Mouse (Mus musculus): ENCODE measurements around the gene Acsbg1.
A peak's percentile ranks its signal among the peaks of the same experiment; 100 is the strongest.
"Not testable (repeated sequence)": the region's sequence is repeated elsewhere in the genome, so short reads cannot be mapped to it uniquely, and the experiment has no call there.

The Acsbg1 gene

DNA sequence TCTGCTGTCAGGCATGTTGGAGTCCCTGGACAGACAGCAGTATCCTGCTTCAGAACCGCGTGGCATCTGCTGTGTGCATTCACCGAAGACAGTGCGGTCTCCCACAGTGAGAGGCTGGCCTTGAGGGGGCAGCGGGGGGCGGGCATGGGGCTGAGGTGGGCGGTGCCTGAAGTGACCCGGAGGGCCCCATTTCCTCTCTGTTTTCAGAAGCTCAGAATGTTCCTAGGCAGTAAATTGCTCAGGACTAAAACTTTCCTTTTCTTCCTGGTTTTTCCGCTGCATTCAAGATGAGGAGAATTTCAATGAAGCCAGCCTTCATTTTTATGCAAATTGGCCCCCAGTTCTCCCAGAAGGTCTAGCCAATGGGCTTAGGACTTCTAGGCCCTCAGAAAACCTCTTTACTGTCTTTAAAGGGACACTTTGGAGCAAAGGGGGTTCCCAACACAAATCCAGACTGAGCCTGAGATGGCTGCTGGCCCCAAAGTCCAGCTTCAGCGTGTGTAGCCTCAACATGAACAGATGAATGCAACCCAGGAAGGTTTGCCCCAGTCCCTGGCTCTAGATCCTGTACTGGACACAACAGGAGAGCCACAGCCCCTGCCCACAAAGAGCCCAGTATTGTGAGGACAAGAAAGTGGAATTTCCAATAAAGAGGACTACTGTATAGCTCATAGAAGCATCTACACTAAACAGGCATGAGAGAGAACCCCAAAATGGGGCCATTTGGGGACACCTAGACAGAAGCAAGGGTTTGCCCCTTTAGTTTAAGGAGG, at the start of gene Acsbg1:
Gene Acsbg1 (minus strand): TSS at position 266 of the 773 bp plus-strand sequence.
- no peak for DNase-seq (ENCODE audit: low spot score)

DNA sequence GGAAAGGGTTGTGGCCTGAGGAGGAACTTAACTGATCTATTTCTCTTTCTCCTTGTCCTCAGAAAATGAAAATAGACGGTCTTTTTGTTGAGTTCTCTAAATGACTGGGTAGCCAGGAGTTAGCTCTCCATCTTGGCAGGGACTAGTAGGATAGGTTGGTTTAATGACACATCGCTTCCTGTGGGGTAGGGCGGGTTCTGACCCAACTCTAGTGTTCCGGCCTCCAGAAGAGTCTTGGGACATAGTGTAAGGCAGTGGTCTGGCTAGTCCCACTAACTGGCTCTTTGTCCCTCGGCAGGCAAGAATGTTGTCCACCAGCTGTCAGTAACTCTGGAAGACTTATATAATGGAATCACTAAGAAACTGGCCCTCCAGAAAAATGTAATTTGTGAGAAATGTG, 46.4 kb upstream of the Acsbg1 start:
- no peak for DNase-seq (ENCODE audit: low spot score)

DNA sequence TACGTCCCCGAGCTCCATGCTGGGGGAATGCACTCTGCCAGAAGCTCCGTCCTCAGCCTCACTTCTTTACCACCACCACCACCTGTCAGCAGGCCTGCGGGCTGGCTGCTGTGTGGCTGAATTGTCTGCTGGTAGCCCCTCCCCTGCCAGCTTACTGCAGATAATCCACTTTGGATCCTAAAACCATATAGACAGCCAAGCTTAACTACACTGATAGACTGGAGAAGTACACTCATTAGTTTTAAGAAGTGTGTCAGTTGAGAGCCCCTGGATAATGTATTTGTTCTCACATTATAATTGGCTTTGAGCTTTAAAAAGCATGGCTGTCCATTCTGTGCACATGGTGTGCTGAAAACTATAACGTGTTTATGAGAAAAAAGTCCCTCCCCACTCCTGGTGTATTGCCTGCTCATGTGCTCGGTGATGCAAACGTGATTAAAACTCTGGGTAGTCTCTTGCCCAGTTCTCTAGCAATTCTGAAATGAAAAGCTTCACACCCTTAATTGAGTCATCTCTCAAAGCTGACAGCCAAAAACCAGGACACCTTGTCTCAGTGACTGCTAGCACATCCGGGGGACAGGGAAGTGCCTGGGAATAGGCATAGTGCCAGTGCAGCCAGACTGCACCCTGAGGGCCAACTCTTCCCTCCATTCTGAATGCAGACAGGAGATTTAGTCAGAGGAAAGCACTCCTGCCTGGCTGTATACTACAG, 45.8 kb upstream of the Acsbg1 start:
- DNase-seq (ENCODE audit: low spot score): peak; percentile 40

DNA sequence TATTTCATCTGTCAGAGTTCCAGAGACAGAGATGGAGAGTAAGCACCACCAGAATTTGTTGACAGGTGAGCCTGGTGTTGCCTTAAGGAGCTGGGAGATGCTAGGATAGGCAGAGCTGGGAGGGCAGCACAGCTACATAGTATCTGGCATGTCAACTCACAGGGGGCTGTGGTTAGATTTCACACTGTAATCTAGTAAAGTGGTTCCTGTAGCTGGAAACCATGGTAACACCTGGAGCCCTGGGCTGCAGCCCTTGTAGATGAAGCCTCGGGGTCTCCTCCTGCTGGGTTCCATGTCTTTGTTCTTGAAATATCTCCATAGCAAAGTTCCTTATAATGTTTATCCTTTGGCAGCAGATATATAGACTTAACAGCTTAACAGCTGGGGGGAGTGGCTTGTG, 43.9 kb upstream of the Acsbg1 start:
- no peak for DNase-seq (ENCODE audit: low spot score)

DNA sequence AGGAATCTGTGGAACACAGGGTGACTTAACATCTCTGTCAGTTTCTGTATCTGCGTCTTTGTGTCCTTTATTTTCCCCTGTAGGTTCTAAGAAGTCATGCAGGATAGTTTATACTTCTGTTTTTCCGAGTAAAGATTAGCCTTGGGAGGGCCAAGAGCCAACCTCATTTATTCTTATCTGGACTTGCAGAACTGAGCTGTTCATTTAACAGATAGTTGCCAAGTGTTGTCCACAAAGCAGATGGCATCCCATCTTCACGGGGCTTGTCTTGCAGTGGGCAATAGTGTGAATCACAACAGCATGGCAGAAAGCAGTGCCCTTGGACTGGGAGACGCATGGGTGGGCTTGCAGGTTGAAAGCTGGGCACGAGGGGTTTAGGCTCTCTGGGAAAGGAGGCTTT, 42.7 kb upstream of the Acsbg1 start:
- no peak for DNase-seq (ENCODE audit: low spot score)

DNA sequence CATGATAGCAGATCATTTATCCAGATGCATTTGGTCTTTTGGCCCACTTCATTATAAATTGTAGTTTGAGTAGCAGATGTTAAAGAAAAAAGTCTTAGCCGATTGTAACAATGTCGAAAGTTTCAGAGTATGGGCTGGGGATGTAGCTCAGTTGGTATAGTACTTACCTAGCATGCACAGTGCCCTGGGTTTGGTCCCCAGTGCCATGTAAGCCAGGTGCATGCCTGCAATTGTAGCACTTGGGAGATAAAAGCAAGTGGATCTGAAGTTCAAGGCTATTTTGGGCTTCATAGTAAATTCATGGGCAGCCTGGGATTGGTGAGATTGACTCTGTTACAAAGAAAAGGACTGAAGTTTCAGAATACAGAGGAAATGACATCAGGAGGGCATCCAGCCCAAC, 40.9 kb upstream of the Acsbg1 start:
- no peak for DNase-seq (ENCODE audit: low spot score)

DNA sequence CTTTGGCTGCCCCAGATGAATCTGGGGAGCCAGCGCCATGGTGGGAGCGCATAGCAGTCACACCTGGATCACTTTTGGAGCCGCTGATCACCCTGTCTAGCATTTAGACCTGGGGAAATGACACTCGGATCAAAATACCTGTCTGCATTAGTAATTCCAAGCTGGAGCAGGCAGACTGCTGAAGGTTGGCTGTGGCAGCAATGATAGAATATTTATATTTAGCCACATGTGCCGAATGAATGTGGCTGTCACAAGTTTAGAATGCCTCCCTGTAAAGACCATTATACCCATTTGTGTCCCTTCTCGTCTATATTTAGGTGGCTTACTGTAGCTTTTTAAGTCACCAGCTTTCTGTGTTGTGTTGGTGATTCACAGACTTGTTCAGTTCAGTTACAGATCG, 39.1 kb upstream of the Acsbg1 start:
- DNase-seq (ENCODE audit: low spot score): no peak

DNA sequence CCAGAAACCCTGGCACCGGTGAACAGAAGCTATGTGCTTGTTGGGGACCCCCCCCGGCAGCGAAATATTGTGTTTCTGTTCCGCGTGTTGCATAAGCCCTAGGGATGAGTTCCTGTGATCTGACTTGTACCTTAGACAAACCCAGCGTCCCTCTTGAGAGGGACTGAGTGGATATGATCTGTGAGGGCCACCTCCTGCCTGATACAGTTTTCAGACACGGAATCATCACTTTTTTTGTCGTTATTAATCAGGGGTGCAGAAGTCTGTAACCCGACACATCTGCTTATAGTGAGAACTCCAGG, 38.5 kb upstream of the Acsbg1 start:
- peak; percentile 10 for DNase-seq (ENCODE audit: low spot score)

DNA sequence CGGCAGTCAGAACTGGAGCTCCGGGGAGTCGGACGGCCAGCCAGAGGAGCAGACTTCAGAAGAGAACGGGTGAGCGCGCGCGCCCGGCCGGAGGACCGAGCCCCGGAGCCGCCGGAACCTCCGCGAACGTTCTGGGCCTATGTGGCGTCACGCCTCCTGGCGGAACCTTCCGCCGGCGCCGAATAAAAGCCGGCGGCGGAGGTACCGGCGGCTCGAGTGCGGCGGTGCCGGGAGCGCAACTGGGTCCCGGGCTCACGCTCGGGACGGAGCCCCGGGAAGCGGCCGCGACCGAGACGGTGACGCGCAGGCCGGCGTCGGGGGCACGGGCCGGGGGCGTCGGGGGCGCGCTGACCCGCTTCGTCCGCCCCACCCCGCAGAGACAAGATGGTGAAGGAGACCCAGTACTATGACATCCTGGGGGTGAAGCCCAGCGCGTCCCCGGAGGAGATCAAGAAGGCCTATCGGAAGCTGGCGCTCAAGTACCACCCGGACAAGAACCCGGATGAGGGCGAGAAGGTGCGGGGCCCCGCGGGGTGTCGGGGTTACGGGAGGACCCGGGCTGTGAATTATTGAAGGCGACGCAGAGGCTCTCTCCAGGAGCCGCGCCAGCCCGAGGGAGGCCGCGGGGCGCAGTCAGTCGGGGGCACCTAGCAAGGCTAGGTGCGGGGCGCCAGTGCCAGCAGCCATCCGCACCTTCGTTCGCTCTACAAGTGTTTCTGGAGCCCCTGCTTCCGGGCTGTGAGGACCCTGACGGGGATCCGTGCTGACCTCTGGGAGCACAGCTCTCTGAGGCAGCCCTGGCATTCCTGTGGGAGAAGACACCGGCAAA, 37.9 kb upstream of the Acsbg1 start:
- peak; percentile 34 for DNase-seq (ENCODE audit: low spot score)

DNA sequence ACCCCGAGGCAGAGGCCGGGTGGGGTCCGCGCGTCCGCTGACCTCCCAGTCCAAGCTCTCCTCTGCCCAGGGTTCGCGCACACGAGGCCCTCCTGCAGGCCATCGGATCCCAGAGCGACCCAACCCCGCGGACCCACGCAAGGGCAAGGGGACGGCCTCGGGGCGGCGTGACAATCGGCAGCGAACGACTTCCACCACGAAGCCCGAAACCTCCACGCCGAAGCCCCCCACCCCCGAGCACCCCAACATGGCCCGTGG, 37.3 kb upstream of the Acsbg1 start:
- DNase-seq (ENCODE audit: low spot score): no peak

DNA sequence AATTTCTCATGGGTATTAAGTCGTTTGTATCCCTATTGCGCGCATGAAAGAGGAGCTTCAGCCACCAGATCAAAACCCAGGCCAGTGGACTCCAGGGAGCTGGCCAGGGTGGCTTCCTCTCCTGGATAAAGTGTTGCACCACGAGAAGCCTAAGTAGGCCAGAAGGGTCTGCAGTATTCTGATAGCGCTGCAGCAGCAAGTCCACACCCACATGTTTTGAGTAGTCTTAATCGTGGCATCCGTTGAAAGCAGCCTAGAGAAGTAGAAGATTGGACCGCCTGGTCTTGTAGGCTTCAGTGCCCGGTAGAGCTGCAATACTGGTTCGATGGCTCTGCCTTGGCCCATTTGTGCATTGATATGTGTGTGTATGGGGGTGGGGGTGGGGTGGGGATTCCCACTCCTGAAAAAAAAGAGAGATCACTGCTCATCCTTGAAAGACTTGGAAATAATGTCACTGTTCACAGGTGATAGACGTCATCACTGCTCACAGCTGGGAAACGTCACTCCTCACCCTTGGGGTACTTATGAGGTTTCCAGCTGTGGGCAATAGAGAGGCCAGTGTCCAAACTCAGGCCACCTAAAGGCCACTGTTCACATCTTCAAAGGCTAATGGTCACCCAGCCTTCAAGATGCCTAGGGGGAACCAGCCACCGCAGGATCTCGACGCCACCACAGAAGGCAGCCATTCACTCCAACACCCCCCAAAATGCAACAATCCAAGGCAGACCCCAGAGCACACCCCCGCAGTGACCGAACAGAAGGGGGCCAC, 36.8 kb upstream of the Acsbg1 start, which contains the start of gene Dnaja4:
Gene Dnaja4 (plus strand): TSS at position 556 of the 769 bp plus-strand sequence.
- DNase-seq (ENCODE audit: low spot score): no peak

DNA sequence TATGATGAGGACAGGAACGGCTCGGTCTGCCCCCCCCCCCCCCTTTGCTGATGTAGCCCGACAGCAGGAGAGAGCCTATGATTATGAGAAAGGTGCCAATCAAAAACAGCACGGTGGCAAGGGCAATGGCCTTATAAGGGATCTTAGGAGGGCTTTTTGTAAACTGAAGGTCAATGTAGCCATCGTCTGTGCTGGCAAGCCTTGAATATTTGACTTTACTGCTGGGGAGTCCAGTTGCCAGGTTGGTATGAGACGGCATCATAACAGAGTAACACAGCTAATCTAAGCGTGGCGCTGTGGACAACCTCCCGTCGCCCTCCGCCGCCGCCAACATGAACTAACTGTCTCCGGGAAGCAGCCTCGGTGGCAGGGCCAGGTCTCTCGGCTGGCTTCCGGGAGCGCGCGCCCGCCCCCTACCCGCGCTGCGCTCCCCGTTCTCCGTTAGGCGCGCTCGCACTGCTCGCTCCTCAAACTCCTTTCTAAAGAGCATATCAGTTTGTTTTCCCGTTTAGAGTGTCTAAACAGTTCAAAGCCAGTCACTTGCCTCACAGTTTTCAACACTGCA, 29.7 kb upstream of the Acsbg1 start:
- DNase-seq (ENCODE audit: low spot score): not testable (repeated sequence)

DNA sequence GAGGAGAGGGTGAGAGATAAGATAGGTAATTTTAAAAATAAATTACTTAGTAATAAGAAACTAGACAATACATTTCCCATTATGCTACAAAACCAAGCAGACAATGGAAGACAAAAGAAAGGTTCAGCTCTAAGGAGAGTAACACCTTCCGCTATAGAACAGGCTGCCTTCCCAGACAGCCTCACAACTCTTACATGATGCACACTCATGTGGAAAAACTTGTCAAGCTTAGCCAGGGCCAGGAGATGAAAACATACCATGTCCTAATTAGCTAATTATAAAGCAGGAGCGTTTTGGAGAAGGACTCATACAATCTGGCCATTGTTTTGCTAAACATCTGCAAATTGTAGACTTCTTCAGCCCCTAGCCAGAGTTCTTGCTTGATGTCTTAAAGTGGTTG, 29.0 kb upstream of the Acsbg1 start:
- DNase-seq (ENCODE audit: low spot score): not testable (repeated sequence)

DNA sequence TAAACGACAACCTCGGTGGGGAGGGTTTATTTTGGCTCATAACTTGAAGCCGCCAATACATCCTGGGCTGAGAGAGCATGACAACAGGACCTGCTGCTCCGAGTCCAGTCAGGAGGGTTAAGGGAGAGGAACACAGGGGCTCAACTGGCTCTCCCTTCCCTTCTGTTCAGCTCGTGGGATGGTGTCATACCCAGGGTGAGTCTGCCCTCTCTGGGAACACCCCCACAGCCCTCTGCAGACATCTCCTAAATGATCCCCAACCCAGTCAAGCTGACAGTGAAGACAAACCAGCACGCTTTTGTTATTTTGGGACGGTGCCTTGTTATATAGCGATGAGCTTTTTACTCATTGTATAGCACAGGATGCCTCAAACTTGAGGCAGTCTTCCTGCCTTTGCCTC, 27.8 kb upstream of the Acsbg1 start:
- DNase-seq (ENCODE audit: low spot score): no peak

DNA sequence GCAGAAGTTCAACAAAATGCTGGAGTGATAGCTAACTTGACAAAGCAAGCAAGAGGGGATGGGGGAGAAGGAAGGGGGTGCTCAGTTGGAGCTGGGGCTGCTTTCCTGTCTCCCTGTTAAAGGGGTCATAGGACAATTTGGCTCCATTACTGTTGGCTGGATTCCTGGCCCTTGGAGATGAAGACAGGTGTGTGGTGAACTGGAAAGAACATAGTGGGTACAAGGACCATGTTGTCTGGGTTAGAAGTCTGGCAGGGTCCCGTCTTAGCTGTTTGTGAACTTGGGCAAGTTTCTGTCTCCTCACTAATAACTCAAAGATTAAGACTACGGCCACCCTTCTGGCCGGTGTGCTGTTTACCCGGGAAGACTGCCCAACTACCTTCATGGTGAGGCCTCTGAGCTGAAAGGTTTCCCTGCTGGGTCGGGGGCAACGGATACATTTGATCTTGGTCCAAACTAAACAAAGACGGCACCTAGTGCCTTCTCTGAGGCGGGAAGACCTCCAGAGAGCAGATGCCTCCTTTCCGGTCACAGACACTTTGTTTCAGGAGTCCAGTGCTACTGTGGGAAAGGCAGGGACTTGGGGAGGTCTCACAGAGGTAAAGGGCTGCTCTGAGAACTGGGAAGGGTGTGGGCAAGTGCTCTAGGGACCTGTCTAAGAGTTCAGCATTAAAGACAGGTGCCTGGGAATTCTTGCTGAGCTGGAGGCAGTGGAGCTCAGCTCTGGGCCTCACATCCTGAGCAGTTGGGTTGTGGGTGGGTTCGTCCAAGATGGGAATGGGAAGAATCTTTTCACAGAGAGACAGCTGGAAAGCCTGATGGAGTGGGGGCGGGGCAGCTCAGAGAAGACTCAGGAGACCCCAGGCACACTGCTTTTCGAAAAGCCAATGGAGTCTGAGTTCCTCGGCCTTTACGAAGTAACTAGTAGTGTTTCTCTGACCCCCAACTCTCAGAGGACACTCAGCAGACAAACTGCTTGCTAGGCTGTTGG, 25.9 kb upstream of the Acsbg1 start:
- no peak for DNase-seq (ENCODE audit: low spot score)

DNA sequence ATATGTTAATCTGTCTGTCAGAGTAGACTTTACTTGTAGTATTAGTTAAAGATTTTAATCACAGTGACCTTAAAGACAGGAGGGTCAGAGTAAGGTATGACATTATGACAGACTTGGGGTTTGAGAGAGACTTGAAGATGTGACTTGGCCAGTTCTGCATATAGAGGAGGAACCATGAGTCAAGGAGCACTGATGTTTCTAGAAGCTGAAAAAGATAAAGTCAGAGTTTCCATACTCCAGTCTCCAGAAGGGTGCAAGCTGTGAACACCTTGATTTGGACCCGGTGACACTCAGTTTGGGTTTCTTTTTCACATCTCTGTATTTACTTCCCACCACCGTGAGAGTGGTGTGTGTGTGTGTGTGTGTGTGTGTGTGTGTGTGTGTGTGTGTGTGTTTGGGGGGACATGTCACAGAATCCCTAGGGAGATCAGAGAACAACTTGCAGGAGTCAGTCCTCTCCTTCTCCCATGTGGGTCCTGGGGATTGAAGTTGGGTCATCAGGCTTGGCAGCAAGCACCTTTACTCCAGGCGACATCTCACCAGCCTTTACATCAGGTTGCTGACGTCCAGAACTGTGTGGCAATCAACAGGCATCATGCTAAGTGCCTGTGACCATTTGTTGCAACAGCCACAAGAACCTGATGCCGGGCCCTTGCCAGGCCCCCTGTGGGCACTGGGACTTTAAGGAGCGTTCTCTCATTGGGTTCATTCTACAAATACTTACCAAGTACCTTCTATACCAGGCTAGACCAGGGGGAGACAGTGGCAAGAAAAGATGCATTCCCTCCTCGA, 22.3 kb upstream of the Acsbg1 start:
- DNase-seq (ENCODE audit: low spot score): no peak

DNA sequence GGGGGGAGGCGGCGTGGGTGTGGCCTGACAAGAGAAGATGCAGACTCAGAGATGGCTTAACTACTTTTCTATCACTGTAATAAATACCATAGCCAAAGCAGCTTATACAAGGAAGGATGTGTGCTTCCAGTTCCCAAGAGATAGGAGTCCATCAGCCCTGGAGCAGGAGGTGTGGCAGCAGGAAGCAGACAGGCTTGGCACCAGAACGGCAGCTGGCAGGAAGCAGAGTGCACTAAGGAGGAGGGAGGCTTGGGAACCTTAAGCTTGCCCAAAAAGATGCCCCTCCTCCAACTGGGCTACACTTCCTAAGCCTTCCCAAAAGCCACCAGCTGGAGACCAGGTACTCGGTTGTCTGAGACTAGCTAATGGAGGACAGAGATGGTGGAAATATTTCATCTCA, 21.2 kb upstream of the Acsbg1 start:
- DNase-seq (ENCODE audit: low spot score): peak; percentile 53

DNA sequence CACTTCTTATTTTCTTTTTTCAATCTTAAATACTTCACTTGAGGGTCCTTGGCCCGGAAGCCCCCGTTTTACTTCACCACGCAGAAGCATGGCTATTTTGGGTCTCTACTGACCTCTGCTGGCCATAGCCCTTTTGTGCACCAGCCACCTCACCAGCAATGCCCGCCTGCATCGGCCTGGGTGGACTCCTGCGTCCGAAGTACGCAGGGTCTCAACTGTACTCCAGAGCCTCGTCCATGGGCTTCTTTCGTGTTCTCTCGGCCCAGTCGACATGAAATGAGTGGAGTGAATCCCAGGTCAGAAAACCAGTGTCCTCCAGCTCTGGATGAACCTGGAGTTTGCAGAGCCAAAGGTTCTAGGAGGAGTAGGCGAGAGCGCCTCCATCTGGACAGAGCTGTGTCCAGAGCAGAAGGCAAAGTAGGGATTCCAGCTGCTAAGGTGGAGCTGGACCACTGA, 14.9 kb upstream of the Acsbg1 start:
- peak; percentile 87 for DNase-seq (ENCODE audit: low spot score)

DNA sequence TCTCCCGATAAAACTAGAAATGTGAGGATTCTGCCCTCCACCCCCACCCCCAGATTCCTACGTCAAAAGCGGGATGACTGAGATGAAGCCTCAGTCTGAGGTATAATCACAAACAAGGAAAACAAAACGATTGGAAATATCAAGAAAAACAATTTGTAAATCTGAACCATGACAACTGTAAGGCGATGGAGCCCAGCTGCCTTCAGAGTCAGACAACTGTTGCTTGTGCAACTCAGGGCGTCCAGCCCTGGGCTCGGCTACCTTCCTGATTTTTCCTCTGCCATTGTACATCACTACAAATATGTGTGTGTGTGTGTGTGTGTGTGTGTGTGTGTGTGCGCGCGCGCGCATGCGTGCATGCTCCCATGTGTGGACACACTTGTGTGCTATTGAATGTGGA, 12.2 kb upstream of the Acsbg1 start:
- no peak for DNase-seq (ENCODE audit: low spot score)

DNA sequence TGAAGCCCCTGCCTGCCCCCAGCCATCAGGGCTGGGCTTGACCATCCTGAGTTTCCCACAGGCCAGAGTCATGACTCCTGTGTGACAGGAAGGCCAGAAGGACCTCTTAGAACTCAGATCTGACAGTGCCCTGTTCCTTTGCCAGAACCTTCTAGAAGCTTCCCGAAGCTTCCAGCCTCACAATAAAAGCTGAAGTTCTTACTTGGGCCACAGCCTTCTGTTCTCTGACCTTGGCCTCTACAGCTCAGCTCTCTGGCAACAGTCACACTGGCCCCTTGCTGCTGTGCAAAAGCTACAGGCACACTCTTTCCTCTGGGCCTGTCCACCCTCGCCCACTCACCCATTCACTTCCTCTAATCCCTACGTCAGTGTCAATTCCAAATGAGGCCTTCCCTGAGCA, 10.3 kb upstream of the Acsbg1 start:
- no peak for DNase-seq (ENCODE audit: low spot score)
